Mouse (Mus musculus) forebrain, postnatal 0 days (tissue): ENCODE measurements around the gene Il17ra. TPM values are rescaled to one million over a fixed set of nuclear protein-coding genes. Genes with fewer than 3 reads are reported as not detected.

ENCODE experiments used
- ATAC-seq: fragments of 200-750 bp; cut with Nextera tagmentation; 2 replicates; pipeline ENCODE4 v1.8.0; 2017; ENCODE audit warnings: mild to moderate bottlenecking, moderate library complexity
- DNase-seq: peaks from one replicate; pipeline ENCODE4 v3.0.0-alpha.2; 2015
- H3K27ac ChIP-seq: fragments of 300-500 bp; sonication (generic); 2 replicates; pipeline ENCODE4 v1.5.1; 2014; ENCODE audit warnings: low read depth, mild to moderate bottlenecking, antibody characterized with exemption, low read length, moderate library complexity, mixed read lengths
- H3K27me3 ChIP-seq: fragments of 300-500 bp; sonication (generic); 2 replicates; pipeline ENCODE4 v1.6.1; 2014; ENCODE audit warnings: mild to moderate bottlenecking, low read length, mixed read lengths; ENCODE audit not compliant: insufficient read depth
- H3K36me3 ChIP-seq: fragments of 300-500 bp; sonication (generic); 2 replicates; pipeline ENCODE4 v1.6.1; 2014; ENCODE audit warnings: mild to moderate bottlenecking, moderate library complexity; ENCODE audit not compliant: insufficient read depth
- H3K4me1 ChIP-seq: fragments of 300-500 bp; sonication (generic); 2 replicates; pipeline ENCODE4 v1.6.1; 2014; ENCODE audit warnings: antibody characterized with exemption; ENCODE audit not compliant: insufficient read depth
- H3K4me2 ChIP-seq: fragments of 300-500 bp; sonication (generic); 2 replicates; pipeline ENCODE4 v1.6.1; 2014; ENCODE audit warnings: low read depth, mild to moderate bottlenecking, moderate library complexity
- H3K4me3 ChIP-seq: fragments of 300-500 bp; sonication (generic); 2 replicates; pipeline ENCODE4 v1.5.1; 2014; ENCODE audit warnings: low read depth, low read length, mixed read lengths
- H3K9ac ChIP-seq: fragments of 300-500 bp; sonication (generic); 2 replicates; pipeline ENCODE4 v1.6.1; 2014; ENCODE audit warnings: mild to moderate bottlenecking
- H3K9me3 ChIP-seq: fragments of 300-500 bp; sonication (generic); 2 replicates; pipeline ENCODE4 v1.6.1; 2016; ENCODE audit warnings: low read length
- CTCF ChIP-seq: sonication (generic); IDR thresholded peaks from 2 replicates; pipeline ENCODE4 v1.5.1; 2016; ENCODE audit warnings: antibody characterized with exemption, control low read depth, low read depth
- WGBS: fragments of 180-500 bp; shearing (Covaris S2); extraction: QIAGEN DNeasy Blood & Tissue Kit; methylation state at CpG from one replicate; pipeline ENCODE4 v1.1.7; 2014; 5-methylcytosine and 5-hydroxymethylcytosine counted together
- polyA plus RNA-seq: library from polyadenylated mRNA; unstranded; fragments of >200 nt; fragmentation: Nextera tagmentation; extraction: Ambion mirVana; gene quantifications from 2 replicates; pipeline ENCODE4 v1.2.1, GENCODE M21; 2015
- total RNA-seq: library from RNA; depleted of rRNA; stranded (reverse); fragments of >200 nt; gene quantifications from 2 replicates; pipeline ENCODE4 v1.2.3, GENCODE M21; 2014

The Il17ra gene
- total and polyA plus RNA-seq, 2 experiments from 2014 or later: 3.2 to 4.2 TPM

DNA sequence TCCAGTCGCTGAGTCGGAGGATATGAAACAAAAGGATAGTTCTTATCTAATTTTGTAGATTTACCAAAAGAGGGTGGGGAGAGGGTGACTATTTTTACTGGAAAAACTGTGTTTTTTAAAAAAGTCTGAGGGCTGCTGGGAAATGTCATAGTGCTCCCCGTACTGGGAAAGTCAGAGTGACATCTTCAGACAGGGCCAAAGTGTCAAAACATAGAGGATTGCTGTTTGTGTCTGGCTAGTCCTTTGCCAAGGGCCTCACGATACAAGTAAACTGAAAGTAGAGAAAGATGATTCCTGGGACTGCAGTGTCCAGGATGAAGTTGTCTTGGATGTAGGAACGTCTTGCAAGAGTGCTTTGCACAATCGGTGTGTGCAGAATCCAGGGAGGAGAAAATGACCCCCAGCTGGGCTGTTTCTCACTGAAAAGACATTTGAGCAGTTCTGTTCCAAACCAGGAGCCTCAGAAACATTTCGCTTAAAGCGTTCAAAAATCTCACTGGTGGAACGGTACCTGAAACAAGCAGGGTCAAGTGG lies 1.4 kb downstream of the Il17ra start:
- no peaks in the 10 kb centered on the region for H3K9me3 ChIP-seq
- no peaks in the 10 kb centered on the region for H3K4me1 ChIP-seq
- ATAC-seq: no peak
- H3K36me3 ChIP-seq: no peaks in the 10 kb centered on the region
- DNase-seq: no peak
- no peak overlapping the region; the same call in 1 of the 2 replicates for H3K27ac ChIP-seq
- no peak for TF ChIP-seq CTCF
- H3K4me3 ChIP-seq: no peak overlapping the region
- H3K4me2 ChIP-seq: 0 out of 2 replicates have a peak overlapping the region, but pooled peaks have one; percentile 53
- H3K9ac ChIP-seq: no peak overlapping the region
- H3K27me3 ChIP-seq: peaks cover 17% of the 10 kb centered on the region
- 54% methylated on average over 9 of the region's 9 CpGs for WGBS

DNA sequence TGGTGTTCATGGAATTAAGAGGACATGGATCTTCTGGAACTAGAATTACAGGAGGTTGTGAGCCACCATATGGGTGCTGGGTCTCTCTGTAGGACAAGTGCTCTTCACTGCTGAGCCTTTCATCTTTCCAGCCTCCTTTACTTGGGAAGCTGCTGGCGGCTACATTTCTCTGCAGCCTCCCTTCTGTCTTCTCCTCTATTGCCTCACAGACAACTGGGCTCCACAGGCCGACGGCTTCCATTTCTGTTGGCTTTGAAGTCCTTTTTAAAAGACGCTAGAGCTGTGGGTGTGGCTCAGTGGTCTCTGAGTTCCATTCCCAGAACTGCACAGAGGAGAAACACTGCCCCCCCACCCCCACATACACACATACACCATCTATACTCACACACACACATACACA lies 2.3 kb downstream of the Il17ra start:
- Histone ChIP-seq H3K4me2 (no peak overlapping the region), H3K27me3 (peaks cover 17% of the 10 kb centered on the region), H3K27ac (no peak overlapping the region), H3K36me3 (no peaks in the 10 kb centered on the region), H3K9me3 (no peaks in the 10 kb centered on the region), H3K4me1 (no peaks in the 10 kb centered on the region), H3K9ac (no peak overlapping the region), H3K4me3 (no peak overlapping the region)
- ATAC-seq: no peak
- TF ChIP-seq CTCF: no peak
- no peak for DNase-seq
- WGBS: 49% methylated on average over 4 of the region's 4 CpGs

DNA sequence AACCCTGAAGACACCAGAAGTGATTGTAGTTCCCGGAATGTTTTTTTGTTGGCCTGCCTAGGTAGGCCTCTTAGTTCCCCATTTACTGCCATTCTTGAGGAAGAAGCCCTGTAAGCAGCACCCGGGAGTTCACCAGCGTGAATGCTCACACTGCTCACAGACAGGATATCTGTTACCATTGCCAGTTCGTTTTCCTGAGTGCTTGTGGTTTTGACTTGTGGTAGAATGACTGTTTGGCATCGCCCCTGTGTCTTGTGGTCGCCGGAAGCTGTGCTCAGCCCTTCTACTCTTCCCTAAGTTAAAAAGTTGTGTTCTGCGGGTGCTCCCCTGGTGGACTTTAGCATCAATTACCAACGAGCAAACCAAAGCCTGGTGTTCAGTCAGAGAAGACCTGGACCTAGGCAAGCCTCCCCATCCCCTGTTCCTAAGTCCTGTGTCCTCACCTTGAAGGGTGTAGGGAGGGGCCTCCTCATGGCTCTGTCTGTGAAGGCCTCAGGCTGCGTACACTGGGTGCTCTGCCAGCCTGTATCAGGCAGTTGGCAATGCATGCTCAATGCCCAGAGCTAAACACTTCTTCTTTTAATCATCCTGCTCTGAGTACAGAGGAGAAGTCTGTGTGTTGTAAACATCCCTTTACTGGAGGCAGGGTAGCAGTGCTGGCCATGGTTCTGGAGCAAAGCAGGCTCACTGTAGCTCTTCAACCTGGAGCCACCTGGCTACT lies 3.7 kb downstream of the Il17ra start:
- H3K9ac ChIP-seq: no peak overlapping the region
- H3K27me3 ChIP-seq: peaks cover 17% of the 10 kb centered on the region
- no peak overlapping the region for H3K4me3 ChIP-seq
- 0 out of 2 replicates have a peak, but pooled peaks cover under 1% of the 10 kb centered on the region for H3K4me1 ChIP-seq
- whole genome bisulfite sequencing: 79% methylated on average over 10 of the region's 10 CpGs
- ATAC-seq: no peak
- H3K36me3 ChIP-seq: no peaks in the 10 kb centered on the region
- no peak overlapping the region for H3K4me2 ChIP-seq
- TF ChIP-seq CTCF: no peak
- H3K9me3 ChIP-seq: no peaks in the 10 kb centered on the region
- no peak for DNase-seq
- no peak overlapping the region for H3K27ac ChIP-seq

DNA sequence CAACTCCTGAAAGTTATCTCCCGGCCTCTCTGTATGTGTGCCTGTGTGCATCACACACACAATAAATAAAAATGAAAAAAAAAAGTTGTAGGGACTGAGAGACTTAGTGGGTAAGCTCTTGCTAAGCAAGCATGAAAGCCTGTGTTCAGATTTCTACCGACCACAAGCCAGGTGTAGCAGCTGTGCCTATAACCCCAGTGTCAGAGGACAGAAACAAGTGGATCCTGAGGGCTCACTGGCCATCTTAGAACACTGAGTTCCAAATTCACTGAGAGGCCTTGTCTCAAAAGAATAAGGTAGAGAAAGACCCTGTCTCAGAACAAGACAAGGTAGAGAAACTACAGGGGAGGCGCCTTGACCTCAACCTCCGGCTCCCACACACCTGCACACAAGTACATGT lies 5.2 kb downstream of the Il17ra start:
- WGBS: 91% methylated on average over 4 of the region's 4 CpGs

DNA sequence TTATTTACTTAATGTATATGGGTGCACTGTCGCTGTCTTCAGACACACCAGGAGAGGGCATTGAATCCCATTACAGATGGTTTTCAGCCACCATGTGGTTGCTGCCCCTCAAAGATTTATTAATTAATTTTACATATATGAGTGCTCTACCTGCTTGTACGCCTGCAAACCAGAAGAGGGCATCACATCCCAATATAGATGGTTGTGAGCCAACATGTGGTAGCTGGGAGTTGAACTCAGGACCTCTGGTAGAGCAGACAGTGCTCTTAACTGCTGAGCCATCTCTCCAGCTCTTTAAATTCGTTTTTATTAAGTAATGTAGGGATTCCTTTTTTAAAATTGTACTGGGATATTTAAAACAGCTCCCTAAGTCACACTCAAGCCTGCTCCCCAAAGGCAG lies 6.2 kb downstream of the Il17ra start:
- Histone ChIP-seq H3K27ac (no peak overlapping the region), H3K4me3 (no peak overlapping the region), H3K9me3 (no peaks in the 10 kb centered on the region), H3K9ac (no peak overlapping the region), H3K36me3 (no peaks in the 10 kb centered on the region), H3K4me1 (peaks cover 12% of the 10 kb centered on the region; the same call in 1 of the 2 replicates), H3K27me3 (0 out of 2 replicates have a peak, but pooled peaks cover 3% of the 10 kb centered on the region), H3K4me2 (no peak overlapping the region)
- ATAC-seq (no peak), DNase-seq (no peak)
- WGBS: 73% methylated on average over 3 of the region's 3 CpGs
- no peak for TF ChIP-seq CTCF

More for the DNA sequence above, 5.2 kb downstream of the Il17ra start:
- H3K9ac ChIP-seq: no peak overlapping the region
- H3K36me3 ChIP-seq: no peaks in the 10 kb centered on the region
- no peak for TF ChIP-seq CTCF
- DNase-seq (no peak), ATAC-seq (no peak)
- H3K4me3 ChIP-seq: no peak overlapping the region
- H3K9me3 ChIP-seq: no peaks in the 10 kb centered on the region
- H3K27ac ChIP-seq: no peak overlapping the region
- H3K4me1 ChIP-seq: peaks cover 12% of the 10 kb centered on the region; the same call in 1 of the 2 replicates
- no peak overlapping the region for H3K4me2 ChIP-seq
- peaks cover 8% of the 10 kb centered on the region; the same call in 1 of the 2 replicates for H3K27me3 ChIP-seq

DNA sequence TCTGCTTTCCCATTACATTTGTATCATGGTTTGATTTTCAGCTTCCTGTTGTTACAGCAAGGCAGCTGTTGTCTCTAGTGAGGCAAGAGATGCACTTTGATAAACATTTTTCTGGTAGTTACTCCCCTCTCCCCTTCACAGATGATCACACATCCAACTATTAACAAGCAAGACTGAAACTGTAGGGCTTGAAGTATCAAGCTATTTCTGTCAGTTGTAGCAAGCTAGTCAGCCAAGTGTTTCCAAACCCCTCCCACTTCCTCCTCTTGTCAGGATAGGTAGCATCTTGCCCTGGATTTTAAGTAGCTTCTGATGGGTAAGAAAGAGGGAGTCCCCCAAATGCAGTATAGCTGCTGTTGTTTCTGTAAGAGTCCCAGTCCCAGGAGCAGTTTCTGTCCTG lies 6.7 kb downstream of the Il17ra start:
- Histone ChIP-seq H3K36me3 (no peaks in the 10 kb centered on the region), H3K9me3 (no peaks in the 10 kb centered on the region), H3K27ac (no peak overlapping the region), H3K4me1 (peaks cover 12% of the 10 kb centered on the region; the same call in 1 of the 2 replicates), H3K4me2 (no peak overlapping the region), H3K4me3 (no peak overlapping the region), H3K27me3 (no peaks in the 10 kb centered on the region), H3K9ac (no peak overlapping the region)
- ATAC-seq: no peak
- TF ChIP-seq CTCF: no peak
- DNase-seq: no peak

DNA sequence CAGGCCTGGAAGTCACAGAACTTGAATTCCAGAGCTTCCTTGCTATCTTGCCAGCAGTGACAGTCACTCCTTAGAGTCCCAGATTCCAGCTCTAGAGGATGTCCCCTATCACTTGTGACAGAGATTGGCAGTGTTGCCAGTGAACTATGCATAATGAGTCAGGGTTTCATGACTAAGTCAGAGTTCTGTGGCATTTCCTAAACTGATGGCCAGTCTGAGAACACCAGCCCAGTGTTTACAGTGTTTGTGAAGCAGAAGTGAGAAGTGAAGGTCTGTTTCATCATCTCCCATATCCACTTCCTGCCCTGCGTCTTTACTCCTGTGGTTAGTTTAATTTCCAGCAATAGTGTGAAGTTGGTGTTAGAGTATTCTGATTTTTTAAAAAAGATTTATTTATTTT lies 7.6 kb downstream of the Il17ra start:
- TF ChIP-seq CTCF: no peak
- no peak for ATAC-seq
- H3K9ac ChIP-seq: no peak overlapping the region
- 93% methylated on average over 1 of the region's 1 CpGs for WGBS
- no peaks in the 10 kb centered on the region for H3K36me3 ChIP-seq
- H3K4me3 ChIP-seq: no peak overlapping the region
- peaks cover 12% of the 10 kb centered on the region; the same call in 1 of the 2 replicates for H3K4me1 ChIP-seq
- no peaks in the 10 kb centered on the region for H3K9me3 ChIP-seq
- no peak for DNase-seq
- no peak overlapping the region for H3K27ac ChIP-seq
- no peaks in the 10 kb centered on the region for H3K27me3 ChIP-seq
- H3K4me2 ChIP-seq: no peak overlapping the region
